Mouse (Mus musculus) C2C12 (cell line): ENCODE measurements around the gene Soat2. TPM values are rescaled to one million over a fixed set of nuclear protein-coding genes. Genes with fewer than 3 reads are reported as not detected.

Experiments
- H3K27me3 ChIP-seq: one replicate; pipeline ENCODE4 v1.6.1; 2011; ENCODE audit not compliant: control insufficient read depth, insufficient read depth, insufficient read length
- H3K36me3 ChIP-seq: one replicate; pipeline ENCODE4 v1.6.1; 2011; ENCODE audit not compliant: control insufficient read depth, insufficient read depth
- H3K4me3 ChIP-seq: one replicate; pipeline ENCODE4 v1.5.1; 2011; ENCODE audit warnings: mild to moderate bottlenecking, control low read depth; ENCODE audit not compliant: poor library complexity, insufficient read depth, severe bottlenecking
- H3K79me2 ChIP-seq: one replicate; pipeline ENCODE4 v1.6.1; 2011; ENCODE audit not compliant: control insufficient read depth, insufficient read depth
- H3K79me3 ChIP-seq: one replicate; pipeline ENCODE4 v1.6.1; 2011; ENCODE audit warnings: low read depth, control low read depth
- H3ac ChIP-seq: one replicate; pipeline ENCODE3; 2011; ENCODE audit warnings: low read depth; ENCODE audit not compliant: control insufficient read depth, insufficient read length
- CEBPB ChIP-seq: IDR thresholded peaks from one replicate; pipeline ENCODE4 v1.6.1; 2011; ENCODE audit warnings: low read depth, mild to moderate bottlenecking, control low read depth, moderate library complexity
- CTCF ChIP-seq: IDR thresholded peaks from one replicate; pipeline ENCODE4 v1.5.1; 2011; ENCODE audit not compliant: control insufficient read depth, insufficient read depth, insufficient read length
- FOSL1 ChIP-seq: IDR thresholded peaks from one replicate; pipeline ENCODE4 v1.8.0; 2011; ENCODE audit warnings: mild to moderate bottlenecking, low read length; ENCODE audit not compliant: poor library complexity, insufficient read depth, severe bottlenecking
- MAX ChIP-seq: IDR thresholded peaks from one replicate; pipeline ENCODE4 v1.6.1; 2011; ENCODE audit warnings: mild to moderate bottlenecking, control low read depth
- MYOD1 ChIP-seq: IDR thresholded peaks from one replicate; pipeline ENCODE4 v1.6.1; 2011; ENCODE audit warnings: low read depth; ENCODE audit not compliant: control insufficient read depth, insufficient read length
- MYOG ChIP-seq: IDR thresholded peaks from one replicate; pipeline ENCODE4 v1.6.1; 2011; ENCODE audit not compliant: control insufficient read depth, insufficient read length; ENCODE audit errors: extremely low read depth
- USF1 ChIP-seq: IDR thresholded peaks from one replicate; pipeline ENCODE4 v1.6.1; 2011; ENCODE audit warnings: low read depth, mild to moderate bottlenecking, control low read depth, moderate library complexity
- polyA plus RNA-seq: library from polyadenylated mRNA; unstranded; fragments of >200 nt; fragmentation: generic; extraction: Trizol; gene quantifications from one replicate; pipeline ENCODE4 v1.2.1, GENCODE M21; 2012; ENCODE audit warnings: missing spikeins

The Soat2 gene
- polyA plus RNA-seq, 1 experiment = 0.06 TPM

DNA sequence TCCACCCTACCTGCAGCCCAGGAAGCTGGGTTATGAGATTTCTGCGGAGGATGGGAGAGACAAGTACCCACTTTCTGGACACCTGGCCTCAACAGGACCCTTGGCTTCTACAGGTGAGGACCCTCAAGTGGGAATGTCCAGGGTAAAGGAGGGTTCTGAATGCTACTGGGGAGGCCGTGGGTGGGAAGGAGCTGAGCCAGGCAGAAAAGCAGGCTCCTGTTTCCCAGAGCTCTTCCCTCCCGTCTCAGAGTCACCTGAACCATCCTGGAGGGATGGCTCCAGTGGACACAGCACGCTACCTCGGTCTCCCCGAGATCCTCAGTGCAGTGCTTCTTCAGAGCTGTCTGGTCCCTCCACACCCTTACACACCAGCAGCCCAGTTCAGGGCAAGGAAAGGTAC is 38.1 kb upstream of the Soat2 start:
- H3K4me3 ChIP-seq = no peak overlapping the region

DNA sequence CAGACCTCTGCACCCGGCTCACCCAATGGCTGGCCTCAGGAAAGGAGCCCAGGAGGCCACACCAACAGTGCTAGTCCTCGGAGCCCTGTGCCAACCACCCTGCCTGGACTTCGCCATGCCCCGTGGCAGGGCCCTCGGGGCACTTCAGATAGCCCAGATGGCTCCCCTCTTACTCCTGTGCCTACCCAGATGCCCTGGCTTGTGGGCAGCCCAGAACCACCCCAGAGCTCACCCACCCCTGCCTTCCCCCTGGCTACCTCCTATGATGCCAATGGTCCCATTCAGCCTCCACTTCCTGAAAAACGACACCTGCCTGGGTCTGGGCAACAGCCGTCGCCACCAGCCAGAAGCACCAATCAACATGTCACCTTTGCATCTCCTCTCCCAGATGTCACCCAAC is 37.5 kb upstream of the Soat2 start:
- Histone ChIP-seq H3K27me3 (no peaks in the 10 kb centered on the region), H3K79me3 (no peaks in the 10 kb centered on the region), H3K79me2 (peaks cover 7% of the 10 kb centered on the region), H3ac (no peak overlapping the region), H3K4me3 (no peak overlapping the region), H3K36me3 (peaks cover 95% of the 10 kb centered on the region)
- TF ChIP-seq USF1 = no peak

More for the DNA sequence above, 38.1 kb upstream of the Soat2 start:
- no peaks in the 10 kb centered on the region for H3K27me3 ChIP-seq
- TF ChIP-seq CTCF = no peak
- TF ChIP-seq MYOG = no peak
- TF ChIP-seq CEBPB = no peak
- no peak for TF ChIP-seq USF1
- TF ChIP-seq FOSL1 = no peak
- no peaks in the 10 kb centered on the region for H3K79me3 ChIP-seq
- peaks cover 98% of the 10 kb centered on the region for H3K36me3 ChIP-seq
- no peak overlapping the region for H3ac ChIP-seq
- peaks cover 7% of the 10 kb centered on the region for H3K79me2 ChIP-seq

DNA sequence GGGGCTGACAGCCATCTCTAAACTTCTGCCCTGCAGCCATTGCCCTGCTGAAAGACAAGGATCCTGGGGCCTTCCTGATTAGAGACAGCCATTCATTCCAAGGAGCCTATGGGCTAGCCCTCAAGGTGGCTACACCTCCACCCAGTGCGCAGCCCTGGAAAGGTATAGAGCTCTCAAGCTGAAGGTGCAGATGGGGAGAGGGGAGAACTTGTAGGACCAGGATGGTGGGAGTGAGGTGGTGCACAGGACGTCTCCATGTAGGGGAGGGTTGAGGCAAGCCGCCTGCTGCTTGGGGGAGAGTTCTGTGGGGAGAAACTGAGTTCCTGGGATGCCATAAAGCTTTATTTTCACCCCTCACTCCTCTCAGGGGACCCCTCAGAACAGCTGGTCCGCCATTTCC is 36.7 kb upstream of the Soat2 start:
- H3K79me2 ChIP-seq = peaks cover 7% of the 10 kb centered on the region
- H3K27me3 ChIP-seq = no peaks in the 10 kb centered on the region
- H3ac ChIP-seq = no peak overlapping the region
- peaks cover 95% of the 10 kb centered on the region for H3K36me3 ChIP-seq
- H3K4me3 ChIP-seq = no peak overlapping the region
- H3K79me3 ChIP-seq = no peaks in the 10 kb centered on the region
- TF ChIP-seq USF1 = no peak
- TF ChIP-seq CEBPB = no peak
- TF ChIP-seq FOSL1 = no peak
- TF ChIP-seq MAX = no peak
- TF ChIP-seq MYOG = no peak
- TF ChIP-seq CTCF = no peak
- TF ChIP-seq MYOD1 = no peak

DNA sequence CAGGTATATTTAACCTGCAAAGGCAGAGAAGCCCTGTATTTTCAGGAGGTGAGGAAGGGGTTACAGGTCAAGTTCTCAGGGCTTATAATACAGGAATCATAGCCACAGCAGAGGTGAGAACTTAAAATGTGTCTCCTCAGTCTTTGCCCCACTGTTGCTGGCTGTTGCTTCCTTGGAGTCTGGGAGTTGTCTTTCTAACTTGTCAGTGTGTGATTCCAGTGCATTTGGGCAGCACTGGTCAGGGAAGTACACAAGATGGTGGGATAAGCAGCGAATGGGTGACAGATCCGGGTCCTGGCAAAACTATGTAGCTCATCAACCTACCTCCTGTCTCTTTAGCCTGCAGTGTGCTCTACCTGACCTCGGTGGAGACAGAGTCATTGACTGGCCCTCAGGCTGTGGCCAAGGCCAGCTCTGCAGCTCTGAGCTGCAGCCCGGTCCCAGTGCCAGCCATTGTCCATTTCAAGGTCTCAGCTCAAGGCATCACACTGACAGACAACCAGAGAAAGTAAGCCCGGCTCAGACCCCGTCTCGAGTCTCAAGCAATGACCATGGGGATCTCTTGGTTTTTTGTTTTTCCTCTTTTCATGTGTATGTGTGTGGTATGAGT is 35.6 kb upstream of the Soat2 start:
- H3K27me3 ChIP-seq = no peaks in the 10 kb centered on the region
- H3K36me3 ChIP-seq = peaks cover 95% of the 10 kb centered on the region
- no peak for TF ChIP-seq USF1
- no peak for TF ChIP-seq CTCF
- no peak for TF ChIP-seq MYOD1
- TF ChIP-seq FOSL1 = no peak
- no peak for TF ChIP-seq CEBPB
- TF ChIP-seq MAX = no peak
- TF ChIP-seq MYOG = no peak

DNA sequence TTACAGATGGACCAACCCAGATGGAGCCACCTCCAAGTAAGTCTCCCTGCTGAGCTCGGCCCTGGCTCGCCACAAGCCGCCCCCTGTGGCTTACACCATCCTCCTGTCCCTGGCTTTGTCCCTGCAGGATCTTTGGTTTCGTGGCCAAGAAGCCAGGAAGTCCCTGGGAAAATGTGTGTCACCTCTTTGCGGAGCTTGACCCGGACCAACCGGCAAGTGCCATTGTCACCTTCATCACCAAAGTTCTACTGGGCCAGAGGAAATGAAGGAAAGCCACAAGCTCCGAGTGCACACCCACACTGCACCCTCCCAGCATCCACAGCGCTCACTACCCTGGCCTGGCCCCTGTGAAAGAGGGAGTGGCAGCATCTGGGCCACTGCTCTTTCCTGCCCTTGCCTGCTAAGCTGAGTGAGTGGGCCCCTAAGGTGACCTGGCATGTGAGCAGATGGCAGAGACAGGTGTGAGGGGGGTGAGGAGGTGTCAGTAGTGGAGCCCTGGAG is 34.5 kb upstream of the Soat2 start:
- TF ChIP-seq MYOD1 (no peak), MYOG (no peak), CTCF (no peak), MAX (no peak), CEBPB (no peak), USF1 (no peak), FOSL1 (no peak)
- Histone ChIP-seq H3ac (no peak overlapping the region), H3K27me3 (no peaks in the 10 kb centered on the region)

More for the DNA sequence above, 35.6 kb upstream of the Soat2 start:
- Histone ChIP-seq H3ac (no peak overlapping the region), H3K79me2 (peaks cover 7% of the 10 kb centered on the region), H3K4me3 (no peak overlapping the region), H3K79me3 (no peaks in the 10 kb centered on the region)

DNA sequence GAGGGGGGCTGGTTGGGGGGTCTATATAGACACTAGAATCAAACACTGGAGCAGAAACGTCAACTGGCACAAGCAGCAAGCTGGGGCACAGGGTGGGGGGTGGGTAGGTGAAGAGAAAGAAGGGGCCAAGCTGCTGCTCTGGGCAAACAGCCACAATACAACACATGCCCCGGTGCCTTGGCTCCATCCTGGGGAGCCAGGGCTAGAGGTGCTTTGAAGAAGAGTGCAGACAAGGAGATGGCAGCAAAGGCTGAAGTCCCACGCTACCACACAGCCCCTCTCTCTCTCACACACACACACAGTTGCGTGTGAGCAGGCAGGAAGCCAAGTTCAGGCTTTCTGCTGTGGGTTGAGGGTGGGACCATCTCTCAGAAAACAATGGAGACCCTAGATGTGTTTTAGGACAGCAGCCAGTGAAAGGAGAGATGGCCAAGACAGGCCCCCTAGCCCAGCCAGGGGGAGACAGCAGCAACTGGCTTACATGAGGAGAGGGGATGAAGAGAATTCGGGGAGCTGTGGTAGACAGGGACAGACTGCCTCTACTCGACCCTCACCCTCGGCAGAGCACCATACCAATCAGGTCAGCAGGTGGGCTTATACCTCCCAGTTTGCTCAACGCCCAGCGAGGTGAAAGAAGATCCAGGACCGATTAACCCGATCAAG is 33.4 kb upstream of the Soat2 start:
- Histone ChIP-seq H3K79me3 (no peaks in the 10 kb centered on the region), H3K4me3 (no peak overlapping the region), H3K27me3 (no peaks in the 10 kb centered on the region), H3ac (no peak overlapping the region), H3K79me2 (no peaks in the 10 kb centered on the region), H3K36me3 (peaks cover 92% of the 10 kb centered on the region)
- TF ChIP-seq FOSL1 (no peak), MYOG (no peak), USF1 (no peak)

More for the DNA sequence above, 34.5 kb upstream of the Soat2 start:
- Histone ChIP-seq H3K4me3 (no peak overlapping the region), H3K79me3 (no peaks in the 10 kb centered on the region), H3K79me2 (peaks cover under 1% of the 10 kb centered on the region), H3K36me3 (peaks cover 92% of the 10 kb centered on the region)
